Mouse (Mus musculus): ENCODE data around the gene Nup62.
"Not testable (repeated sequence)": the region's sequence is repeated elsewhere in the genome, so short reads cannot be mapped to it uniquely, and the experiment has no call there.

Nup62 gene

GRCm38 (mm10) chr7:44863982-44864494, 48.1 kb downstream of the Nup62 start:
- no peak for DNase-seq (ENCODE audit: low spot score)

GRCm38 (mm10) chr7:44864595-44865542, 49.0 kb downstream of the Nup62 start:
- DNase-seq (ENCODE audit: low spot score): no peak

GRCm38 (mm10) chr7:44866276-44867009, 50.6 kb downstream of the Nup62 start:
- no peak for DNase-seq (ENCODE audit: low spot score)

DNA sequence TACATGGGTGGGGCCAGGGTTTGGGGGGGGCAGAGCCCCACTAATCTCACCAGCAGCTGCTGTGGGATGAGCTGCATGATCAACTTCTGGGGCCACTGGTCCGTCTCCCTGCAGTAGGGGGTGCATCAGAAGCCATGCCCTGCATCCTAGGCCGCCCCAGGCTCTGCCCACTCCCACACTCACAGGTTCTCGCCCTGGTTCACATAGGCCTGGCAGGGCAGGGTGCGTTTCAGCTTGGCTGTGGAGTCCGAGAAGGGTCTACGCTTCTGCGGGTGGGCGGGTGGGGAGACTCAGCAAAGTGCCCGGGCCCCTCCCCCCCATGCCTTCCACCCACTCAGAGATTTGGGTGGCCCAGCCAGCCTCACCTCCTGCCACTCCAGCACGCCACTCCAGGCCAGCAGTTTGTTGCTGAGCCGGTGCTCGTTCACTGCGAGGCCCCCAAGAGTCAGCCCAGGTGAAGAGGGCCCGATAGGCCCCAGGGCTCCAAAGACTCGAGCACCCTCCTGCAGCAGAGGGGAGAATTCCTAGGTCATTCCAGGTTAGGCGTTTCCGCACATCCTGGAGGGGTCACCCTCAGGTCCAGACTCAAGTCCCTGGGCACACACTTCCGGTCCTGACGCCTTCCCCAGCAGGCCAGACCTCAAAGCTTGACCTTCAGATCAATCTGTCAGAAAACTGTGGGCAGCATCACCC, 51.3 kb downstream of the Nup62 start:
- DNase-seq (ENCODE audit: low spot score): no peak

DNA sequence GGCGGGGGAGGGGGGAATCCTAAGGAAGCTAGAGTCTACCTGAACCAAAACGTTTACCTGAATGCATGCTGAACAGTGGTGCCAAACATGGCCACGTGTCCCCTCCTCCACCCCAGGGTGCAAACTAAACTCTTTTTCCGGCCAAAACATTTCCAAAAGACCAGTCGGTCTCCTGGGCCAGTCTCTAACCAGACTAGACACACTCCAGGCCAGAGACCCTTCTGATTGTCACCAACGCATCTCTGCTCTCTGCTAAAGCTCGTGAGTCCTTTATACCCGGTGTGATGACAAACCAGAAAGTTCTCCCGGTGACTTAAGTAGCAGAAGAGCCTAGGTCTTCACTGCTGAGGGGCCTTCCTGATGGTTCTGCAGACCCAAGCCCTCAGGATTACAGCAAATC, 51.9 kb downstream of the Nup62 start:
- no peak for DNase-seq (ENCODE audit: low spot score)

DNA sequence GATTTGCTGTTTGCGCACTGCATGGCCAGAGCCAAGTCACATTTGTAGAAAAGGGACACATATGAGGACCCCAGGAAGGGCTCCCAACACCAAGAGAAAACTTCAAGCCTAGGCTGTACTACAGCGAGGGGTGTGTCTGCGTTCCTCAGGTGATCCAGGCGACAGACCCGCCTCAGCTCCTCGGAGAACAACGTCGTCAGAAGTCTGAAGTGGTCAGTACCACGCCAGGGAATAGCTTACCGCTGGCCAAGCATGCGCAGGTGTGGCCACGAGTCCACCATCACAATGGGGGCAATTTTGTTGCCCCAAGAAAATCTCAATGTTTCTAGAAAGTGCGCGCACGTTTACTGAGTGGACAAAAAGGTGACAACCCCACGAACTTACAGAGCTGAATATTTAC, 52.6 kb downstream of the Nup62 start:
- no peak for DNase-seq (ENCODE audit: low spot score)

GRCm38 (mm10) chr7:44868919-44869696, 53.2 kb downstream of the Nup62 start:
- no peak for DNase-seq (ENCODE audit: low spot score)

DNA sequence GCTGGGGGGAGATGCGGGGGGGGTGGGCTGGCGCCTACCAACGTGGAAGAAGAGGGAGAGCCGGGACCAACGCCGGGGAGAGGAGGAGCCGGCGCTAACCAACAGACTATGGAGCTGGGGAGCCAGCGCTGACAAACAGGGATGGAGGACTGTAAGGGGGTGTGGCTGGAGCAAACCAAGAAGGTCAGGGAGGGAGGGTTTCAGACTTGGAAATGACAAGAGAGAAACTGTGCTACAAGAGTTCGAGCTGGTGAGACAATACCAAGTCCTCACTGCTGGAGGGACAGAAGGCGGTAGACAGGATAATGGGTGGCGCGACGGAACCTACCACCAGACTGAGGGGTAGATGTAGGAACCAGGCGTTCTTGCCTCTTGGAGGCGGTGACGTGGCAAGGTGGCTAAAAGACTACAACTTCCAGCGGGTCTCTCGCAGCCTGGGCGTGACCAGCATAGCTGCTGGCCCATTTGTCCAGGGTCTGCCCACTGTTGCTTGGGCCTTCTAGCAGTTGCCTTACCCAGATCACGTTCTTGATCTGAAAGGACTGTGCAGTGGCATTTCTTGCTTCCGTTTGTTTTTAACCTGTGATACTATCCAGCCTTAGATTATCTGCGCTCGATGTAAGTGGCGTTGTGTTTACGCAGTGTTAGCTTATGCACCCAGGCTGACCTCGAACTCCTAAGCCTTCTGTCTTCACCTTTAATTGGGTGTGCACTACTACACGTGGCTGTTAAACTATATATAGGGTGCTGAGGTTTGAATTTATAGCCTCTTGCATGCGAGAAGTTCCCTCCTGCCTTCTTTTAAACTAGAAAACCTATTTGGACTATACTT, 54.0 kb downstream of the Nup62 start, which contains the start of gene Ptov1:
Gene Ptov1 (minus strand): TSS at position 92 of the 832 bp plus-strand sequence.
- peak; percentile 65 for DNase-seq (ENCODE audit: low spot score)

DNA sequence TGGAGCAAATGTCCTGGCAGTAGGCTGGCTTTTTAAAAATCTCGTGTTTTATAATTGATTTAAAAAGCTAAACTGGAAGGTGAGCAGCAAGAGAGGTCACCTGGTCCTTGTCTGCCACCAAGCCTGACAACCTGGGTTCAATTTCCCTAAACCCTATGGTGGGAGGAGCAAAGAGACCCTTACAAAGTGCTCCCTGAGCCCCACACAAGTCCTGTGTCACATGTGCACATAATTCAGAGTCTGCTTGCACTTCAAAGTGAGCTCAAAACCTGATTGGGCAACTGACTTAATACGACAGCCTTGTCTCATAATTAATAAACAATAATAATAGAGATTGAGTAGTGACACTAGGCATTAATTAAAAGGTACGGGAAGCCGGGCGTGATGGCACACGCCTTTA, 54.7 kb downstream of the Nup62 start:
- no peak for DNase-seq (ENCODE audit: low spot score)

DNA sequence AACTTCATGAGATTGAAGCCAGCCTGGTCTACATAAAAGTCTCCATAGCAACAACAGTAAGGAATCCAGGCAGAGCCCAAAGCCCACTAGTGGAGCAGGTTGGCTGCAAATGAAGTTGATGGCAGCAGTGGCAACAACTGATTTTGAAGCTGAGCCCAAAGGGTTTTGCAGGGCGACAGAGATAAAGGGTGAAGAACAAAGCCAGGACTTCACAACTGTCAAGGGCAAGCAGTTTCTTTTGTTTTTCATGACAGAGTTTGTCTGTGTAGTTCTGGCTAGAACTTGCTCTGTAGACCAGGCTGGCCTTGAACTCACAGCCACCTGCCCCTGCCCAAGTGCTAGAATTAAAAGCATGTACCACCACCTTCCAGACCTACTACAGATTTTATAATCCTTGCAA, 55.3 kb downstream of the Nup62 start:
- DNase-seq (ENCODE audit: low spot score): no peak

GRCm38 (mm10) chr7:44871774-44872173, 55.9 kb downstream of the Nup62 start:
- DNase-seq (ENCODE audit: low spot score): not testable (repeated sequence)

DNA sequence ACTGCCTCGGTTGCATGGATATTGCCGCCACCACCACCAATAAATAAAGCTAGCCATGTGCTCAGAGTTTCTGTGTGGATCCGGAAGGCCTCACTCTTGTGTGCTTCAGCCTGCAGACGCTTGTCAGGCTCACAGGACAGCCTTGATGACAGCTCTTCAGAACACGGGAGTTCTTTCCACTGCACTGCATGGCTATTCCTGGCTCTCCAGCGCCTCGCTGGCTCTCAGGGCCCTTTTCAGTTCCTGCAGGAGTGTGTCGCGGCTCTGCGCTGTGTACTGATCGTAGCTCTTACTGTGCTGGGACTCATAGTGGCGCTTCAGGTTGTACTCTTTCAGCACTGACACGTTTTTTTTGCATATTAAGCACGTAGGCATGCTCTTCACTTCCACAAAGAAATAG, 61.9 kb downstream of the Nup62 start:
- DNase-seq (ENCODE audit: low spot score): no peak

Measured in urinary bladder, postnatal 10 days (tissue).